Mouse (Mus musculus) midbrain, postnatal 0 days (tissue): ENCODE data around the gene Gm4064. TPM values are rescaled to one million over a fixed set of nuclear protein-coding genes. Genes with fewer than 3 reads are reported as not detected.
"Not testable (repeated sequence)": the region's sequence is repeated elsewhere in the genome, so short reads cannot be mapped to it uniquely, and the experiment has no call there.

Experiments
- ATAC-seq: fragments of 200-750 bp; cut with Nextera tagmentation; 2 replicates; pipeline ENCODE4 v1.8.0; 2017; ENCODE audit warnings: moderate number of reproducible peaks, mild to moderate bottlenecking, moderate TSS enrichment, moderate library complexity; ENCODE audit not compliant: low FRiP score
- DNase-seq: peaks from one replicate; pipeline ENCODE4 v3.0.0-alpha.2; 2015; ENCODE audit warnings: low spot score
- H3K27ac ChIP-seq: fragments of 300-500 bp; sonication (generic); 2 replicates; pipeline ENCODE4 v1.5.1; 2014; ENCODE audit warnings: low read depth, mild to moderate bottlenecking, low read length, mixed read lengths
- H3K27me3 ChIP-seq: fragments of 300-500 bp; sonication (generic); 2 replicates; pipeline ENCODE4 v1.6.1; 2014; ENCODE audit warnings: low read length, control low read depth, mixed read lengths; ENCODE audit not compliant: insufficient read depth
- H3K36me3 ChIP-seq: fragments of 300-500 bp; sonication (generic); 2 replicates; pipeline ENCODE4 v1.6.1; 2014; ENCODE audit warnings: low read length, control low read depth, mixed read lengths; ENCODE audit not compliant: insufficient read depth
- H3K4me1 ChIP-seq: fragments of 300-500 bp; sonication (generic); 2 replicates; pipeline ENCODE4 v1.6.1; 2014; ENCODE audit warnings: mild to moderate bottlenecking, control low read depth, antibody characterized with exemption, low read length, mixed read lengths; ENCODE audit not compliant: insufficient read depth
- H3K4me2 ChIP-seq: fragments of 300-500 bp; sonication (generic); 2 replicates; pipeline ENCODE4 v1.6.1; 2014; ENCODE audit warnings: low read depth, mild to moderate bottlenecking, low read length, mixed read lengths; ENCODE audit not compliant: poor library complexity, severe bottlenecking
- H3K4me3 ChIP-seq: fragments of 300-500 bp; sonication (generic); 2 replicates; pipeline ENCODE4 v1.5.1; 2014; ENCODE audit warnings: low read depth, mild to moderate bottlenecking, low read length, moderate library complexity
- H3K9ac ChIP-seq: fragments of 300-500 bp; sonication (generic); replicated peaks from 2 replicates; pipeline ENCODE4 v1.6.1; 2014; ENCODE audit warnings: mild to moderate bottlenecking, low read length, moderate library complexity, mixed read lengths; ENCODE audit not compliant: poor library complexity, severe bottlenecking
- H3K9me3 ChIP-seq: fragments of 300-500 bp; sonication (generic); 2 replicates; pipeline ENCODE4 v1.6.1; 2016; ENCODE audit warnings: low read length, control low read depth
- WGBS: fragments of 180-500 bp; shearing (Covaris S2); extraction: QIAGEN DNeasy Blood & Tissue Kit; methylation state at CpG from one replicate; pipeline ENCODE4 v1.1.7; 2014; 5-methylcytosine and 5-hydroxymethylcytosine counted together
- polyA plus RNA-seq: library from polyadenylated mRNA; unstranded; fragments of >200 nt; fragmentation: Nextera tagmentation; extraction: Ambion mirVana; gene quantifications from 2 replicates; pipeline ENCODE4 v1.2.1, GENCODE M21; 2015
- total RNA-seq: library from RNA; depleted of rRNA; stranded (reverse); fragments of >200 nt; gene quantifications from 2 replicates; pipeline ENCODE4 v1.2.3, GENCODE M21; 2014; rRNA removed

The Gm4064 gene
- total RNA-seq (not detected in 2 replicates), polyA plus RNA-seq (not detected in 2 replicates)

DNA sequence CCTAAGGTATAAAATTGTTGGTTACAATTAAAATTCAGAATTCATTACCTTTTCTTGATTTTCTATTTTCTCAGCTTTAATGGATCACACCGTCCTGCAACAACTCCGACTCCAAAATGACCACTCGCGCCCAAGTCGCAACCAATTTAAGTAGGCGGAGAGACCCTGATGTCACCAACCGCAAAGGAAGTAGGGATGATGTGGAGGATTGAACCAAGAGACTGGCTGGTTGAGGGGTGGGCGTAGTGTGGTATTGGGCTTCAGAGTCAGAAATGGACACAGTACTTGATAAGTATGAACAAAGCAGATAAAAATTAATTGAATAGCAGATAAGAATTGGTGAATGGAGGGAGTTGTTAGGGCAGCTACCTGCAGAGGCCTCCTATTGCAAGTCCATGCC, at the start of gene Gm4064:
Gene Gm4064 (minus strand): TSS at position 101 of the 400 bp plus-strand sequence.
- no CpG with 5 or more reads among the region's 8 CpGs for WGBS
- not testable (repeated sequence) for ATAC-seq, H3K36me3 ChIP-seq, H3K4me1 ChIP-seq, H3K27me3 ChIP-seq, H3K4me2 ChIP-seq, H3K27ac ChIP-seq, H3K9me3 ChIP-seq, H3K9ac ChIP-seq, H3K4me3 ChIP-seq, DNase-seq

GRCm38 (mm10) chrY:2830380-2830779, 34.4 kb upstream of the Gm4064 start, which contains the start of the genes Rbmy and Gm10256:
TSS of gene Rbmy (plus strand) at chrY:2830680.
TSS of gene Gm10256 (plus strand) at chrY:2830699.
- H3K27ac ChIP-seq, ATAC-seq, H3K4me2 ChIP-seq, DNase-seq, H3K4me1 ChIP-seq, H3K9me3 ChIP-seq, H3K27me3 ChIP-seq, H3K9ac ChIP-seq, H3K36me3 ChIP-seq, H3K4me3 ChIP-seq: not testable (repeated sequence)
- no CpG with 5 or more reads among the region's 9 CpGs for WGBS

Other genes starting within 250 kb of the Gm4064 start
- not detected in 2 replicates for gene H2al2c, start 197.1 kb downstream of the Gm4064 start, total RNA-seq
- not detected in 2 replicates for gene H2al2c, start 197.1 kb downstream of the Gm4064 start, polyA plus RNA-seq
- not detected in 2 replicates for gene Sry, start 132.5 kb downstream of the Gm4064 start, total RNA-seq
- not detected in 2 replicates for gene Sry, start 132.5 kb downstream of the Gm4064 start, polyA plus RNA-seq
- gene H2al2b, start 75.5 kb downstream of the Gm4064 start, total RNA-seq: not detected in 2 replicates
- gene H2al2b, start 75.5 kb downstream of the Gm4064 start, polyA plus RNA-seq: not detected in 2 replicates
- gene Rbmy, start 34.5 kb upstream of the Gm4064 start, total RNA-seq: not detected in 2 replicates
- not detected in 2 replicates for gene Rbmy, start 34.5 kb upstream of the Gm4064 start, polyA plus RNA-seq
- gene Gm10256, start 34.5 kb upstream of the Gm4064 start, total RNA-seq: not detected in 2 replicates
- not detected in 2 replicates for gene Gm10256, start 34.5 kb upstream of the Gm4064 start, polyA plus RNA-seq
- not detected in 2 replicates for gene Gm10352, start 104.8 kb upstream of the Gm4064 start, total RNA-seq
- 0.33 TPM in 1 of 2 replicates, not detected in the other for gene Gm10352, start 104.8 kb upstream of the Gm4064 start, polyA plus RNA-seq
- gene Gm29289, start 136.4 kb upstream of the Gm4064 start, total RNA-seq: not detected in 2 replicates
- gene Gm29289, start 136.4 kb upstream of the Gm4064 start, polyA plus RNA-seq: not detected in 2 replicates